Mouse (Mus musculus) kidney, adult 2 months (tissue): ENCODE results near the gene Tomm70a. TPM values are rescaled to one million over a fixed set of nuclear protein-coding genes. Genes with fewer than 3 reads are reported as not detected.

Source experiments
- DNase-seq: peaks from one replicate; pipeline ENCODE4 v3.0.0; 2021
- H3K27ac ChIP-seq: fragments of 200-500 bp; 2 replicates; pipeline ENCODE4 v1.5.1; 2012; ENCODE audit warnings: low read depth, low read length, control low read depth, inconsistent platforms; ENCODE audit not compliant: insufficient read depth
- H3K27me3 ChIP-seq: fragments of 200-500 bp; replicated peaks from 2 replicates; pipeline ENCODE4 v1.6.1; 2012; ENCODE audit warnings: mild to moderate bottlenecking, moderate library complexity, low read length, inconsistent platforms; ENCODE audit not compliant: control insufficient read depth, insufficient read depth
- H3K36me3 ChIP-seq: fragments of 200-500 bp; 2 replicates; pipeline ENCODE4 v1.6.1; 2012; ENCODE audit warnings: mild to moderate bottlenecking, moderate library complexity, low read length, inconsistent platforms; ENCODE audit not compliant: control insufficient read depth, insufficient read depth
- H3K4me1 ChIP-seq: fragments of 200-500 bp; 2 replicates; pipeline ENCODE4 v1.6.1; 2011; ENCODE audit warnings: low read length; ENCODE audit not compliant: control insufficient read depth, insufficient read depth
- H3K4me3 ChIP-seq: fragments of 200-500 bp; 2 replicates; pipeline ENCODE4 v1.5.1; 2011; ENCODE audit warnings: mild to moderate bottlenecking, low read depth, low read length, control low read depth; ENCODE audit not compliant: insufficient read depth
- CTCF ChIP-seq: fragments of 200-500 bp; conservative IDR thresholded peaks from 2 replicates; pipeline ENCODE4 v1.5.1; 2011; ENCODE audit warnings: low read depth, mild to moderate bottlenecking, control low read depth, low read length, moderate library complexity, mixed read lengths; ENCODE audit not compliant: insufficient read depth, insufficient read length
- POLR2A ChIP-seq: fragments of 200-500 bp; IDR thresholded peaks from one replicate; pipeline ENCODE4 v1.6.1; 2011; ENCODE audit warnings: low read depth, low read length, control low read depth
- WGBS: fragments of 180-500 bp; shearing (Covaris S2); methylation state at CpG from one replicate; pipeline ENCODE4 v1.1.7; 2018; 5-methylcytosine and 5-hydroxymethylcytosine counted together
- polyA plus RNA-seq: library from polyadenylated mRNA; depleted of rRNA; stranded (reverse); fragments of >200 nt; gene quantifications from 2 replicates; pipeline ENCODE4 v1.2.3, GENCODE M21; 2012

Tomm70a gene
- polyA plus RNA-seq, 1 experiment = 12.5 TPM

DNA sequence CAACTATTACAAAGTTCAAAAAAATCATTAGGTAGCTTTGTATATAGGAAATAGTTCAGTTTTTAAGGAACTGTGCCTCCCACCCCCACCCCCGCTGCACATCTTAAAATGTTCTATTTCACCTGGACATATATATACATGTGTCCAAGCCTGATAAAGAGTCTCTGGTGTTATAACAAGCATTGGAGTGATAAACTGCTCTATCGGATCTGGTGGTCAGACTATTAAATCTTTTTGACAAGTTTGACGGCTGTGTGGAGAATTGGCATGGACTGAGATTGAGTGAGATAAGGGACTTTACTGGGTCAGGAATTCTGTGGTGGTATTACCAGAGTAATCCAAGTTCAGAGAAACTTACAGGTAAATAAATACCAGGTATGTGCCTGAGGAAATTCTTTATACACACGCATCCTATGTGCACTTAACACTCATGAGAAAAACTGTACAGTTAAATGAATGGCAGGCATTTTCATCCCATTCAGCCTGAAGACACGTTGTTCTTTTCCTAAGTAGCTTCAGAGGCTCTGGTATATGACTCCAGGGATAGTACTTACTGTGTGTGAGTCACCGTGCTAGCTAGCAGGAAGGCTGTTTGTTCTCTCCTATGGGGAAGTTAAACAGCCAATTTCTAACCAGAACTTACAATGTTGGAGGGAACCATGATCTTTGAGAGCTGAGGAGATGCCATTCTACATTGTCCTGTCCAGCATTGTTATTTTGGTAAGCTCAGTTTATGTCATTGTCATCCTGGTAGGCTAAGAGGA is 1.4 kb downstream of the Tomm70a start:
- TF ChIP-seq CTCF = no peak
- TF ChIP-seq POLR2A = no peak
- H3K4me1 ChIP-seq = peaks cover 11% of the 10 kb centered on the region
- H3K4me3 ChIP-seq = peak overlapping the region; percentile 75; the same call in 1 of the 2 replicates
- no peak for DNase-seq
- 14% methylated on average over 6 of the region's 6 CpGs for WGBS
- no peaks in the 10 kb centered on the region for H3K36me3 ChIP-seq
- no peak overlapping the region for H3K27ac ChIP-seq
- no peaks in the 10 kb centered on the region for H3K27me3 ChIP-seq

DNA sequence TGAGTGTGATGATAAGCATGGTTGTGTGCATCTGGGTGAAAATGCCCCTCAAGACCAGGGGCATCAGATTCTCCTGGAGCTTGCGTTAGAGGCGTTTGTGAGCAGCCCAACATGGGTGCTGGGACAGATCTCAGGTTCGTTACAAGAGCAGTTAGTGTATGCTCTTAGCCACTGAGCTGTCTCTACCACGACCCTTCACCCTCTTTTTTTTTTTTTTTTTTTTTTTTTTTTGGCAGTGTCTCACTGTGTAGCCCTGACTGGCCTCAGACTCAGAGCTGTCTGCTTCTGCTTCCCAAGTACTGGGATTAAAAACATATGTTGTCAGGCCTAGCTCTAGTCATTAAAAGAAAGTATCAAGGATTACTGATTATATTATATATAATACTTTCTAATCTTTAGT is 4.8 kb downstream of the Tomm70a start:
- Histone ChIP-seq H3K36me3 (no peaks in the 10 kb centered on the region), H3K4me3 (no peak overlapping the region), H3K4me1 (peaks cover 16% of the 10 kb centered on the region), H3K27me3 (no peaks in the 10 kb centered on the region), H3K27ac (no peak overlapping the region)
- DNase-seq = no peak
- TF ChIP-seq CTCF = no peak
- no peak for TF ChIP-seq POLR2A
- WGBS = 47% methylated on average over 4 of the region's 4 CpGs

DNA sequence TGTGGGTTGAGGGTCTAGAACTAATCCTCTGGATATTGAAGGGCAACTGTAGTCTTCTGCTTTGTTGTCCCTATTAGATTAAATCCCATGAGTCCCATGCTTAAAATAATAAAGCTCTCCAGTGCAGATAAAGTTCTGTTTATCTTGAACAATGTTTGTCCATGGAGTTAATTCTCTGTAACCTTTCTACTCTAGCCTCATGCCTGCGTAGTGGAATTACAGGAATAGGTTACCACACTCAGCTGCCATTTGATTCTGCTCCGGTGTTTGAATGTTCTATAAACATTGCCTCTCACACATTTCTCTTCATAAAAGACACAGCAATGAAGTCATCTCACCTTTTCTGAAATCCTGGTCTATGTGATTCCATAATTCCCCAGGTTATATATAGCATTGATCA is 6.3 kb downstream of the Tomm70a start:
- no peak for DNase-seq
- no peak overlapping the region for H3K4me3 ChIP-seq
- H3K4me1 ChIP-seq = peaks cover 14% of the 10 kb centered on the region
- H3K27me3 ChIP-seq = no peaks in the 10 kb centered on the region
- no peak overlapping the region for H3K27ac ChIP-seq
- TF ChIP-seq POLR2A (no peak), CTCF (no peak)
- no peaks in the 10 kb centered on the region for H3K36me3 ChIP-seq
- WGBS = 45% methylated on average over 2 of the region's 2 CpGs

DNA sequence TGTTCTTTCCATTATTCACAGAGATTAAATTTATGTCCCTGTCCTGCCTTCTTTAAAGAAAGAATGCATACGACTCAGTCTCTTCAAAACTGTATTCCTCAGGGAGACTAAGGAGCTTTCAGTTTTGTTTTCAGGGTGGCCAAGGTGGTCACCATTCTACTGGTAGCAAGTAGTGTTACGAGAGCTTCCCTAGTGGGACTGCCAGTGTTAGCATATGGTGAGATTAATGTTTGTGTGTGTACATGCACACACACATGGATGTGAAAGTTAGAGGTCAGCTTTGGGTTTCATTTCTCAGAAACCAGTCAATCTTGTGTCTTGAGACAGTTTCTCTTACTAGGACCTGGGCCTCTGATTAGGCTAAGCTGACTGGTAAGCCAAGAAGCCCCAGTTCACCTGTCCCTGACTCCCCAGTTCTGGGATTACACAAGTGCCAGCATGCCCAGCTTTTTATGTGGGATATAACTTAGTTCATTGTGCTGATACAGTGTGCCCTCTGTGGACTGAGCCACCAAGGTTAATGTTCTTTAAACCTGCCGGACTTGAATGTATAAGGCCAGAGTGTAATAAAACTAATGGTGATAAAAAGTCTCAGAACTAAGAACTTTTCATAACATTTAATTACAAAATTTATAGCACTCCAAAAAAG is 9.4 kb downstream of the Tomm70a start:
- WGBS = 43% methylated on average over 3 of the region's 3 CpGs
- Histone ChIP-seq H3K4me3 (no peak overlapping the region), H3K36me3 (no peaks in the 10 kb centered on the region; the same call in none of the 2 replicates), H3K27me3 (no peaks in the 10 kb centered on the region), H3K4me1 (peaks cover 4% of the 10 kb centered on the region; the same call in 1 of the 2 replicates), H3K27ac (0 out of 2 replicates have a peak overlapping the region, but pooled peaks have one; percentile 16)
- DNase-seq = no peak
- TF ChIP-seq POLR2A (no peak), CTCF (no peak)

DNA sequence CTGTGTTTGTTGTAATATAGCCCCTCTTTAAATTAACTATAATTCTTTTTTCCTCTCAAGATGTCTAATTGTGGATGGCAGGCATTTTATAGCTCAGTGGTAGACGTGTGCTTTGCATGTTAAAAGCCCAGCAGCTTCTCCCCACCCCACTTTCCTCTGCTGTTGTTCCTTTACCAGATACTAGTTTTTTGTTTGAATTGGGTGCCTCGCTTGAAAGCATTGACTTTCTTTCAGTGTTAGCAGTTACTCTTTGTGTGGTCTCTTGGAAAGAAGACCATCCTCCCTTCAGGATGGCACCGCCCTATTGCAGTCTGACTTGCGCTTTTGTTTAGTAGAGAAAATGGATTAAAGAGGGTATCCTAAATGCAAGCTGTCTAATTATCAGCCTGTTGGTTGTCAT is 10.0 kb downstream of the Tomm70a start:
- no peaks in the 10 kb centered on the region for H3K27me3 ChIP-seq
- no peak overlapping the region for H3K4me3 ChIP-seq
- 81% methylated on average over 4 of the region's 4 CpGs for WGBS
- H3K27ac ChIP-seq = no peak overlapping the region
- peaks cover 4% of the 10 kb centered on the region; the same call in 1 of the 2 replicates for H3K4me1 ChIP-seq
- H3K36me3 ChIP-seq = no peaks in the 10 kb centered on the region; the same call in none of the 2 replicates
- no peak for DNase-seq
- TF ChIP-seq POLR2A (no peak), CTCF (no peak)

DNA sequence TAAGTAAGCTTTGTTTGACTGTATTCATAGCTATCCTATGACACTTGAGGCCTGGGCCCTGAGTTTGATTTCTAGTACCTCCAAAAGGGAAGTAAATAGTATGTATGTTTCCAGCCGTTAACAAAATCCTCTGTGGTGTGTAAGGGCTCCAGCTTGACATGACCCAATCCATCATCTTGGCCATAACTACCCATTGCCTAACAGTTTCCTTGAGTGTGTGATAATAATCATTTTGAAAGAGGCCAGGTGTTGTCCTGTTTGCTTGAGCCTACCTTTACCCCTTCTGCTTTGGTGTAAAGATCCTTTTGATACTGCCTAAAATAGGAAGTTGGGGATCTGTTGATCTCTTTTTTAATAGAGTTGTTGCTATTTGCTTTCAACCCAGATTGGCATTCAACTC is 10.8 kb downstream of the Tomm70a start:
- TF ChIP-seq CTCF (no peak), POLR2A (no peak)
- Histone ChIP-seq H3K4me3 (no peak overlapping the region), H3K36me3 (peaks cover 2% of the 10 kb centered on the region), H3K4me1 (peaks cover 4% of the 10 kb centered on the region; the same call in 1 of the 2 replicates), H3K27me3 (no peaks in the 10 kb centered on the region), H3K27ac (no peak overlapping the region)
- WGBS = 45% methylated on average over 1 of the region's 1 CpGs
- no peak for DNase-seq

DNA sequence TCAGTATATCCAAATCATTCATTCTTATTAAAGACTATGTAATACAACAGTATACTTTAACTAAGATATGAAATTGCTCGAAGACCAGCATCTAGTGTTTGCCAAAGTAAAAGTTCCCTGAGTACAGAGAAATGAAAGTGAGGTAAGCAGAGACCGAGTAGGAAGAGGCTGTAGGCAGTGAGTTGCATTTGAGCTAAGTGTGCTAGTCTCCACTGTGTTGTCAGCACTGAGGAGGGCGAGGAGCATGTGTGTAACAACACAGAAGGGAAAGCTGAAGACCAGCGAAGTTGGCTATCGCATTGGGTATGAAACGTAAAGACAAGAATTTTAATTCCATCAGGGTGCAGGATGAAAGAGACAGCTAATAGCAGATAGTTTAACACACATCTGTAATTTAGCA is 12.1 kb downstream of the Tomm70a start:
- Histone ChIP-seq H3K4me1 (peaks cover 4% of the 10 kb centered on the region; the same call in 1 of the 2 replicates), H3K27ac (no peak overlapping the region), H3K36me3 (peaks cover 2% of the 10 kb centered on the region), H3K4me3 (no peak overlapping the region), H3K27me3 (no peaks in the 10 kb centered on the region)
- TF ChIP-seq CTCF = no peak
- TF ChIP-seq POLR2A = no peak
- DNase-seq = no peak
- WGBS = 93% methylated on average over 6 of the region's 6 CpGs
